Mouse (Mus musculus): ENCODE results near the gene Tmbim7. TPM values are rescaled to one million over a fixed set of nuclear protein-coding genes. Genes with fewer than 3 reads are reported as not detected.

Gene Tmbim7
- polyA plus RNA-seq, 1 experiment from 2014 or later, result not detected

GRCm38 (mm10) chr5:3669938-3670554 is 19.1 kb downstream of the Tmbim7 start:
- Histone ChIP-seq H3K4me1 (no peaks in the 10 kb centered on the region), H3K27ac (no peak overlapping the region), H3K27me3 (no peaks in the 10 kb centered on the region), H3K9me3 (no peaks in the 10 kb centered on the region), H3K36me3 (no peaks in the 10 kb centered on the region), H3K4me3 (no peak overlapping the region), H3K9ac (no peak overlapping the region), H3K4me2 (no peak overlapping the region)
- no peak for ATAC-seq (ENCODE audit: borderline replicate concordance, extremely low read depth, low FRiP score, low TSS enrichment)
- WGBS, result 78% methylated on average over 6 of the region's 6 CpGs

DNA sequence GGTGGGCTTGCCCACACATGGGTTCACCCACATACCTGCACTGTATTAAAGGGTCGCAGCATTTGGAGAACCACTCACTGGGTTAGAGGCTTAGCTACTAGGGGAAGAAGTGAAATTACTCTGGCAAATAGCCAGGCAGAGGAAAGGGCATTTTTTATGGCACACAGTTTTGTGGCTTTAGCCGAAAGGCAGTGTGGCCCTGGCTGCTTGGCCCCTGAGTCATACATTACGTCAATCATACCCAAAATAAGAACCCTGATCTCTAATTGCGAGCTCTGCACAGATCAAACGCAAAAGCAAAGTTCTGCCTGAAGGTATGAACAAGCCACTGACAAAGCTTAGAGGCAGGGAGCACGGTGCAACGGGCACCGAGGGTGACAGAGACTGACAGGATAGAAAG is 37.3 kb downstream of the Tmbim7 start:
- no peaks in the 10 kb centered on the region for H3K4me1 ChIP-seq
- no peak for ATAC-seq (ENCODE audit: borderline replicate concordance, extremely low read depth, low FRiP score, low TSS enrichment)
- WGBS, result 86% methylated on average over 8 of the region's 8 CpGs

GRCm38 (mm10) chr5:3691283-3691682 is 40.3 kb downstream of the Tmbim7 start:
- peaks cover 32% of the 10 kb centered on the region for H3K36me3 ChIP-seq
- 95% methylated on average over 3 of the region's 3 CpGs for WGBS
- H3K4me1 ChIP-seq, result no peaks in the 10 kb centered on the region

More for the DNA sequence above, 37.3 kb downstream of the Tmbim7 start:
- Histone ChIP-seq H3K36me3 (peaks cover 15% of the 10 kb centered on the region), H3K4me2 (no peak overlapping the region), H3K4me3 (no peak overlapping the region), H3K9me3 (no peaks in the 10 kb centered on the region), H3K27ac (no peak overlapping the region), H3K27me3 (no peaks in the 10 kb centered on the region), H3K9ac (no peak overlapping the region)

GRCm38 (mm10) chr5:3692956-3693355 is 42.0 kb downstream of the Tmbim7 start:
- 95% methylated on average over 9 of the region's 9 CpGs for WGBS
- peaks cover 32% of the 10 kb centered on the region for H3K36me3 ChIP-seq

More at GRCm38 (mm10) chr5:3691283-3691682, 40.3 kb downstream of the Tmbim7 start:
- Histone ChIP-seq H3K27me3 (no peaks in the 10 kb centered on the region), H3K9me3 (no peaks in the 10 kb centered on the region), H3K9ac (no peak overlapping the region), H3K4me2 (no peak overlapping the region), H3K4me3 (no peak overlapping the region), H3K27ac (no peak overlapping the region)
- ATAC-seq (ENCODE audit: borderline replicate concordance, extremely low read depth, low FRiP score, low TSS enrichment), result no peak

DNA sequence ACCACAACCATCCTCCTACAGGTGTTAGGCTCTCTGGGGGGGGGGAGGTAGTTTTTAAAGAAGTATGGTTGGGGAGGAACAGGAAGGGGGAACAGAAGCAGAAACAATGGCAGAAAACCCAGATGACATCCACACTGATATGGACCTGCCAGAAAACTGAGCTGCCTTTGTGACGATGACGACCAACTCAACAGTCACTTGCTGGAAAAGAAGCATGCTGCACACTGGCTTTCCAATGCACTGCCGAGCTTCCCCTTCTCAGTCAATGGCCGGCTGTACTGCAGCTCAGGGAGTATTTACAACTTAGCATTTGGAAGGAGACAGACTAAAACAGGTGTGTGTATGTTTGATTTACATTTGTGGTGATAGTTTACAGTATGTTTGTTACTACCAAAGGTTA is 44.2 kb downstream of the Tmbim7 start:
- Histone ChIP-seq H3K4me2 (no peak overlapping the region), H3K9me3 (no peaks in the 10 kb centered on the region), H3K27me3 (no peaks in the 10 kb centered on the region), H3K27ac (no peak overlapping the region), H3K9ac (no peak overlapping the region), H3K4me1 (no peaks in the 10 kb centered on the region), H3K36me3 (peaks cover 35% of the 10 kb centered on the region), H3K4me3 (no peak overlapping the region)
- ATAC-seq (ENCODE audit: borderline replicate concordance, extremely low read depth, low FRiP score, low TSS enrichment), result no peak
- WGBS, result 80% methylated on average over 4 of the region's 4 CpGs

More at GRCm38 (mm10) chr5:3692956-3693355, 42.0 kb downstream of the Tmbim7 start:
- Histone ChIP-seq H3K9me3 (no peaks in the 10 kb centered on the region), H3K4me2 (no peak overlapping the region), H3K9ac (no peak overlapping the region), H3K27ac (no peak overlapping the region), H3K4me3 (no peak overlapping the region), H3K27me3 (no peaks in the 10 kb centered on the region), H3K4me1 (no peaks in the 10 kb centered on the region)
- no peak for ATAC-seq (ENCODE audit: borderline replicate concordance, extremely low read depth, low FRiP score, low TSS enrichment)

GRCm38 (mm10) chr5:3696031-3696430 is 45.0 kb downstream of the Tmbim7 start:
- no peaks in the 10 kb centered on the region for H3K27me3 ChIP-seq
- ATAC-seq (ENCODE audit: borderline replicate concordance, extremely low read depth, low FRiP score, low TSS enrichment), result no peak
- peaks cover 40% of the 10 kb centered on the region for H3K36me3 ChIP-seq
- H3K9me3 ChIP-seq, result no peaks in the 10 kb centered on the region
- no peak overlapping the region for H3K4me3 ChIP-seq
- WGBS, result 90% methylated on average over 3 of the region's 3 CpGs
- no peak overlapping the region for H3K4me2 ChIP-seq
- H3K4me1 ChIP-seq, result no peaks in the 10 kb centered on the region
- H3K9ac ChIP-seq, result no peak overlapping the region
- no peak overlapping the region for H3K27ac ChIP-seq

DNA sequence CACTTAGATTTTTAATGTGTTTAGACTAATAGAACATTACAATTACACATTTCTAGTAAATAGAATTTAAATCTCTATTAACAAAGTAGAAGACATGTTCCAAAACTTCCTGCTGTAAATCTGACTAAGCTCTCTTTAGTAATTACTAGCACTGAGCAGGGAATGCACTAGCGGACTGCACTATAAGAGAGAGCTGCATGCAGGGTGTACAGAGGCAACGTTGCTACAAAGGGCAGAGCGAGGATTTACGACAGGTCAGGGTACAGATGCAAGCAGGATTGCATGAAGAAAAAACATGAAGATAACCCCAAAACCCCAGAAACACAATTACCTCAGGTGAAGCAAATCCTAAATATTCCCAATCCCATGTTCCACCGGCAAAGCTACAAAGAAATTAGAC is 49.0 kb downstream of the Tmbim7 start:
- no peak for ATAC-seq (ENCODE audit: borderline replicate concordance, extremely low read depth, low FRiP score, low TSS enrichment)
- H3K4me1 ChIP-seq, result no peaks in the 10 kb centered on the region
- no peaks in the 10 kb centered on the region for H3K9me3 ChIP-seq
- no peak overlapping the region for H3K27ac ChIP-seq
- no peak overlapping the region for H3K4me3 ChIP-seq
- 87% methylated on average over 5 of the region's 5 CpGs for WGBS
- no peak overlapping the region for H3K4me2 ChIP-seq
- no peaks in the 10 kb centered on the region for H3K27me3 ChIP-seq
- no peak overlapping the region for H3K9ac ChIP-seq
- peaks cover 19% of the 10 kb centered on the region; the same call in 1 of the 2 replicates for H3K36me3 ChIP-seq

GRCm38 (mm10) chr5:3702180-3702579 is 51.2 kb downstream of the Tmbim7 start:
- peaks cover 19% of the 10 kb centered on the region; the same call in 1 of the 2 replicates for H3K36me3 ChIP-seq
- no peaks in the 10 kb centered on the region for H3K9me3 ChIP-seq
- H3K27me3 ChIP-seq, result no peaks in the 10 kb centered on the region
- no peak overlapping the region for H3K27ac ChIP-seq
- WGBS, result 90% methylated on average over 4 of the region's 4 CpGs
- H3K9ac ChIP-seq, result no peak overlapping the region
- no peaks in the 10 kb centered on the region for H3K4me1 ChIP-seq
- H3K4me2 ChIP-seq, result no peak overlapping the region
- ATAC-seq (ENCODE audit: borderline replicate concordance, extremely low read depth, low FRiP score, low TSS enrichment), result no peak
- no peak overlapping the region for H3K4me3 ChIP-seq

DNA sequence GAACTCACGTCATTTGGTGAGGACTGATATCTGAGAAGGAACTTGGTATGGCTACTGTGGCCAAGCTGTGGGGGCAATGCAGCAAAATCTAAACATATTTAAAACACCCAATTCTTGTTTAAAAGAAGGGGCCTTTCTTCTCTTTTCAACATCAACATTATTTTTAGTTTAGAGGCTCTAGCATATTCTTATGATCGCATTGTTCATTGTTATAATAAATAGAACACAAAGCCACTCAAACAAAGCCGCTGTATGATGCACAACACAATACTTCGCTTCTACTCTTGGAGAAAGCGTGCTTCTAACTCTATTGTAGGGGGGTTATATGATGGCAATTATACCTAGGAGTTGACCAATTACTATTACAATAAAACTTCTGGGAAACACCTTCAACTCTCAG is 64.8 kb downstream of the Tmbim7 start:
- Histone ChIP-seq H3K4me1 (no peaks in the 10 kb centered on the region), H3K36me3 (peaks cover 8% of the 10 kb centered on the region; the same call in 1 of the 2 replicates), H3K9me3 (no peaks in the 10 kb centered on the region), H3K9ac (no peak overlapping the region), H3K27ac (no peak overlapping the region), H3K27me3 (no peaks in the 10 kb centered on the region), H3K4me3 (no peak overlapping the region), H3K4me2 (no peak overlapping the region)
- ATAC-seq (ENCODE audit: borderline replicate concordance, extremely low read depth, low FRiP score, low TSS enrichment), result no peak
- 90% methylated on average over 5 of the region's 5 CpGs for WGBS

- Histone ChIP-seq H3K36me3 (peaks cover 4% of the 10 kb centered on the region; the same call in 1 of the 2 replicates), H3K27me3 (no peaks in the 10 kb centered on the region), H3K27ac (no peak overlapping the region), H3K9ac (no peak overlapping the region), H3K4me3 (no peak overlapping the region), H3K4me1 (no peaks in the 10 kb centered on the region), H3K9me3 (no peaks in the 10 kb centered on the region), H3K4me2 (no peak overlapping the region)
- ATAC-seq (ENCODE audit: borderline replicate concordance, extremely low read depth, low FRiP score, low TSS enrichment), result no peak
- 88% methylated on average over 4 of the region's 4 CpGs for WGBS
These were observed 68.4 kb downstream of the Tmbim7 start for GRCm38 (mm10) chr5:3719371-3719770.

GRCm38 (mm10) chr5:3722873-3723272 is 71.9 kb downstream of the Tmbim7 start:
- no peak overlapping the region for H3K27ac ChIP-seq
- peaks cover 10% of the 10 kb centered on the region for H3K36me3 ChIP-seq
- H3K9ac ChIP-seq, result no peak overlapping the region
- H3K9me3 ChIP-seq, result no peaks in the 10 kb centered on the region
- 88% methylated on average over 2 of the region's 2 CpGs for WGBS
- ATAC-seq (ENCODE audit: borderline replicate concordance, extremely low read depth, low FRiP score, low TSS enrichment), result no peak
- no peaks in the 10 kb centered on the region for H3K4me1 ChIP-seq
- H3K4me3 ChIP-seq, result no peak overlapping the region
- no peak overlapping the region for H3K4me2 ChIP-seq
- no peaks in the 10 kb centered on the region for H3K27me3 ChIP-seq

DNA sequence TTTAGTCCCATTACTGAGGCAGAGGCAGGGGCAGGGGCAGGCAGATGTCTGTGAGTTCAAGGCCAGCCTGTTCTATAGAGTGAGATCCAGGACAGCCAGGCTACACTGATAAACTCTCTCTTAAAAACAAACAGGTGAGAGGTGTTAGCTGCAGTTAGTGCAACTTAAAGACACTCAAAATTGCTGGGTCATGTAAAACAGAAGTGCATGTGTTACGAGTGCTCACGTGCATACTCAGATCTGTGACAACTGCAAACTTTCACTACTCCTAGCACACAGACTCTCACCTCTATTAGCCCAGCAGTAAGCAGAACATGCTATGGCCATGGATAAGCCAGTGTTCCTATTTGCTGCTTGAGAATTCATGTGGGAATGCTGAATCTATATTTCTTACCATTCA is 72.4 kb downstream of the Tmbim7 start:
- no peak overlapping the region for H3K4me2 ChIP-seq
- WGBS, result 81% methylated on average over 2 of the region's 2 CpGs
- no peaks in the 10 kb centered on the region for H3K27me3 ChIP-seq
- no peak overlapping the region for H3K27ac ChIP-seq
- no peaks in the 10 kb centered on the region for H3K4me1 ChIP-seq
- no peaks in the 10 kb centered on the region for H3K9me3 ChIP-seq
- no peak overlapping the region for H3K4me3 ChIP-seq
- no peak for ATAC-seq (ENCODE audit: borderline replicate concordance, extremely low read depth, low FRiP score, low TSS enrichment)
- no peak overlapping the region for H3K9ac ChIP-seq
- peaks cover 10% of the 10 kb centered on the region for H3K36me3 ChIP-seq

- no peak for ATAC-seq (ENCODE audit: borderline replicate concordance, extremely low read depth, low FRiP score, low TSS enrichment)
- Histone ChIP-seq H3K9ac (no peak overlapping the region), H3K27ac (no peak overlapping the region), H3K4me3 (no peak overlapping the region), H3K4me2 (no peak overlapping the region), H3K27me3 (no peaks in the 10 kb centered on the region), H3K36me3 (peaks cover 10% of the 10 kb centered on the region), H3K9me3 (no peaks in the 10 kb centered on the region), H3K4me1 (no peaks in the 10 kb centered on the region)
- WGBS, result 93% methylated on average over 1 of the region's 1 CpGs
These were observed 74.5 kb downstream of the Tmbim7 start for GRCm38 (mm10) chr5:3725491-3725890.

Measured in lung, embryonic 15.5 days (tissue).